Mouse (Mus musculus) left cerebral cortex, postnatal 14 days (tissue): ENCODE measurements at regions not wholly inside any gene's neighbourhood (a gene's known extent, or its start where the extent isn't known, plus 50 kb on each side); places are given as distances from the start of the nearest gene placed in this dataset.

Experiments
- DNase-seq, 2 experiments: peaks; one replicate each; pipeline ENCODE4 v3.0.0; 2021 to 2022; ENCODE audit warnings: low spot score in 2 of 2, mixed read lengths in 1 of 2
- intact Hi-C: fragments of 180-260 bp; cut with DNase I; formaldehyde crosslinking; loops from one replicate; pipeline ENCODE4 v1.15.1; 2025

GRCm38 (mm10) chr13:60237091-60237490 lies 59.9 kb upstream of the Gas1 start:
- intact Hi-C loops: no loop called here
- no peak for DNase-seq

GRCm38 (mm10) chr13:60242447-60243109 lies 65.4 kb upstream of the Gas1 start:
- no peak for DNase-seq
- intact Hi-C loops: no loop called here

- no peak for DNase-seq
- intact Hi-C loops: no loop called here
Measured at GRCm38 (mm10) chr13:60243110-60243481, 65.9 kb upstream of the Gas1 start.

- DNase-seq: no peak
- intact Hi-C loops: no loop called here
Measured at GRCm38 (mm10) chr13:60255162-60255561, 78.0 kb upstream of the Gas1 start.

GRCm38 (mm10) chr13:60255715-60256114 lies 78.5 kb upstream of the Gas1 start:
- DNase-seq: no peak
- intact Hi-C loops: no loop called here

GRCm38 (mm10) chr13:60256997-60257396 lies 79.8 kb upstream of the Gas1 start:
- no peak for DNase-seq
- intact Hi-C loops: no loop called here

- DNase-seq: no peak
- intact Hi-C loops: no loop called here
Measured at GRCm38 (mm10) chr13:60257878-60258277, 80.7 kb upstream of the Gas1 start.

GRCm38 (mm10) chr13:60262449-60263028 lies 85.4 kb upstream of the Gas1 start:
- DNase-seq: no peak
- intact Hi-C loops: no loop called here

- DNase-seq: no peak
- intact Hi-C loops: no loop called here
Measured at GRCm38 (mm10) chr13:60264504-60264903, 87.3 kb upstream of the Gas1 start.

GRCm38 (mm10) chr13:60267557-60267956 lies 90.4 kb upstream of the Gas1 start:
- intact Hi-C loops: no loop called here
- DNase-seq: peak; percentile 33 to 58

- DNase-seq: no peak
- intact Hi-C loops: no loop called here
Measured at GRCm38 (mm10) chr13:60268256-60268655, 91.1 kb upstream of the Gas1 start.

GRCm38 (mm10) chr13:60269406-60269841 lies 92.3 kb upstream of the Gas1 start:
- intact Hi-C loops: no loop called here
- peak in 1 of 2 experiments; percentile 28 for DNase-seq

- no peak for DNase-seq
- intact Hi-C loops: no loop called here
Measured at GRCm38 (mm10) chr13:60270526-60270925, 93.4 kb upstream of the Gas1 start.

GRCm38 (mm10) chr13:60273331-60273730 lies 96.2 kb upstream of the Gas1 start:
- no peak for DNase-seq
- intact Hi-C loops: no loop called here

GRCm38 (mm10) chr13:60282543-60283251 lies 105.5 kb upstream of the Gas1 start:
- DNase-seq: no peak
- intact Hi-C loops: no loop called here

GRCm38 (mm10) chr13:60286525-60287224 lies 109.5 kb upstream of the Gas1 start:
- intact Hi-C loops: no loop called here
- no peak for DNase-seq

GRCm38 (mm10) chr13:60289650-60290049 lies 112.5 kb upstream of the Gas1 start:
- intact Hi-C loops: no loop called here
- DNase-seq: no peak

- no peak for DNase-seq
Measured at GRCm38 (mm10) chr13:60290820-60291219, 113.7 kb upstream of the Gas1 start.

GRCm38 (mm10) chr13:60291344-60291743 lies 114.2 kb upstream of the Gas1 start:
- intact Hi-C loops: no loop called here
- no peak for DNase-seq

More at GRCm38 (mm10) chr13:60290820-60291219, 113.7 kb upstream of the Gas1 start:
- intact Hi-C loops: no loop called here

GRCm38 (mm10) chr13:60296201-60296895 lies 119.2 kb upstream of the Gas1 start:
- DNase-seq: no peak
- intact Hi-C loops: no loop called here
